Mouse (Mus musculus) small intestine, adult 2 months (tissue): ENCODE data around the gene Gm20390. TPM values are rescaled to one million over a fixed set of nuclear protein-coding genes. Genes with fewer than 3 reads are reported as not detected.
"Not testable (repeated sequence)": the region's sequence is repeated elsewhere in the genome, so short reads cannot be mapped to it uniquely, and the experiment has no call there.

Source experiments
- H3K27ac ChIP-seq: fragments of 200-500 bp; 2 replicates; pipeline ENCODE4 v1.5.1; 2012; ENCODE audit warnings: low read depth, low read length, control low read depth, inconsistent platforms; ENCODE audit not compliant: insufficient read depth
- H3K27me3 ChIP-seq: fragments of 200-500 bp; 2 replicates; pipeline ENCODE4 v1.6.1; 2012; ENCODE audit warnings: mild to moderate bottlenecking, moderate library complexity, low read length, inconsistent platforms; ENCODE audit not compliant: control insufficient read depth, insufficient read depth
- H3K36me3 ChIP-seq: fragments of 200-500 bp; 2 replicates; pipeline ENCODE4 v1.6.1; 2012; ENCODE audit warnings: mild to moderate bottlenecking, low read length, control low read depth, inconsistent platforms; ENCODE audit not compliant: control insufficient read depth, insufficient read depth
- H3K4me1 ChIP-seq: fragments of 200-500 bp; 2 replicates; pipeline ENCODE4 v1.6.1; 2012; ENCODE audit warnings: low read length, inconsistent platforms, mixed read lengths; ENCODE audit not compliant: control insufficient read depth, insufficient read depth, insufficient read length
- H3K4me3 ChIP-seq: fragments of 200-500 bp; 2 replicates; pipeline ENCODE4 v1.5.1; 2012; ENCODE audit warnings: low read depth, mild to moderate bottlenecking, control low read depth, inconsistent platforms, low read length, moderate library complexity
- CTCF ChIP-seq: fragments of 200-500 bp; IDR thresholded peaks from 2 replicates; pipeline ENCODE4 v1.5.1; 2012; ENCODE audit warnings: low read depth, mild to moderate bottlenecking, control low read depth, inconsistent platforms, low read length, moderate library complexity, mixed read lengths; ENCODE audit not compliant: insufficient replicate concordance, insufficient read length; ENCODE audit errors: extremely low read depth
- POLR2A ChIP-seq: fragments of 200-500 bp; IDR thresholded peaks from 2 replicates; pipeline ENCODE4 v1.6.1; 2012; ENCODE audit warnings: low read depth, mild to moderate bottlenecking, control low read depth, inconsistent platforms, low read length, moderate library complexity
- WGBS: fragments of 180-500 bp; shearing (Covaris S2); methylation state at CpG from one replicate; pipeline ENCODE4 v1.1.7; 2018; 5-methylcytosine and 5-hydroxymethylcytosine counted together
- polyA plus RNA-seq: library from polyadenylated mRNA; depleted of rRNA; stranded (reverse); fragments of >200 nt; gene quantifications from 2 replicates; pipeline ENCODE4 v1.2.3, GENCODE M21; 2012

The Gm20390 gene
- polyA plus RNA-seq, 1 experiment, result 8.5 TPM

- H3K36me3 ChIP-seq, result peaks cover 15% of the 10 kb centered on the region
Measured at GRCm38 (mm10) chr11:93954738-93955255, 13.3 kb downstream of the Gm20390 start.

DNA sequence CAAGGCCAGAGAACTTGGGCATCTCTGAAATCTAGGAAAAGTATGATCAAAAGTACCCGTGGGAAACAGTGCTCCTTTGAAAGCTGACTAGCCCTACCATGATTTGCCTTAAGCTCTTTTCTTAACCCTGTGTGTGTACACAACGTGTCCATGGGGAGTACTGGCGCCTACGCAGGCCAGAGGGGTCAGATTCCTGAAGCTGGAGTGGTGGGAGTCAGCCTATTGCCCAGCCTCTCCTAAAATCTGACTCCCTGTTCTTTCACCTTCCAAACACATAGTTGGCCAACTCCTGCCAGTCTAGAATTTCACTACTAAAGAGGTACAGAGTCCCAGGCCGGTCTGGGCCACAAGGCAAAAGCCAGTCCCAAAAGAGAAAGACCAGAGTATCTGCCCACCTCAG, 15.7 kb downstream of the Gm20390 start:
- 78% methylated on average over 5 of the region's 5 CpGs for WGBS
- Histone ChIP-seq H3K4me1 (peaks cover 9% of the 10 kb centered on the region), H3K27ac (no peak overlapping the region), H3K36me3 (peaks cover 16% of the 10 kb centered on the region), H3K27me3 (no peaks in the 10 kb centered on the region), H3K4me3 (no peak overlapping the region)
- no peak for TF ChIP-seq POLR2A
- TF ChIP-seq CTCF, result no peak

More at GRCm38 (mm10) chr11:93954738-93955255, 13.3 kb downstream of the Gm20390 start:
- peaks cover 9% of the 10 kb centered on the region for H3K4me1 ChIP-seq
- no peaks in the 10 kb centered on the region for H3K27me3 ChIP-seq
- H3K4me3 ChIP-seq, result peak overlapping the region; percentile 80
- TF ChIP-seq CTCF, result no peak
- TF ChIP-seq POLR2A, result no peak
- WGBS, result 17% methylated on average over 13 of the region's 13 CpGs
- peak overlapping the region; percentile 73 for H3K27ac ChIP-seq

DNA sequence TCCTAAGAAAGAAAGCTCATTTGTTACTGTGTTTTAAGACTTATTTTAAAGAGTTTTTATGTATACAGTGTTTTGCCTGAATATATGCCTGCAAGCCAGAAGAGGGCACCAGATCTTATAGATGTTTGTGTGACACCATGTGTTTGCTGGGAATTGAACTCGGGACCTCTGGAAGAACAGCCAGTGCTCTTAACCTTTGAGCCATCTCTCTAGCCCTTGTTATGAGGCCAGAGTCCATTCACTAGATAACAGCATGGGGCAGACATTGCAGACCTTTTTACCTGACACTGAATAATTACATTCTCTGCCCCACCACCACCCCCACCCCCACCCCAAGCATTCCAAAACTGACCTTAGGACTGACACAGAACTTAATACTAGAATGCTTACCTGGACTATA, 18.0 kb downstream of the Gm20390 start:
- H3K36me3 ChIP-seq, result peaks cover 20% of the 10 kb centered on the region
- 32% methylated on average over 1 of the region's 1 CpGs for WGBS
- TF ChIP-seq CTCF (no peak), POLR2A (no peak)
- no peaks in the 10 kb centered on the region for H3K27me3 ChIP-seq
- H3K4me3 ChIP-seq, result no peak overlapping the region
- peaks cover 2% of the 10 kb centered on the region for H3K4me1 ChIP-seq
- H3K27ac ChIP-seq, result no peak overlapping the region; the same call in 1 of the 2 replicates

DNA sequence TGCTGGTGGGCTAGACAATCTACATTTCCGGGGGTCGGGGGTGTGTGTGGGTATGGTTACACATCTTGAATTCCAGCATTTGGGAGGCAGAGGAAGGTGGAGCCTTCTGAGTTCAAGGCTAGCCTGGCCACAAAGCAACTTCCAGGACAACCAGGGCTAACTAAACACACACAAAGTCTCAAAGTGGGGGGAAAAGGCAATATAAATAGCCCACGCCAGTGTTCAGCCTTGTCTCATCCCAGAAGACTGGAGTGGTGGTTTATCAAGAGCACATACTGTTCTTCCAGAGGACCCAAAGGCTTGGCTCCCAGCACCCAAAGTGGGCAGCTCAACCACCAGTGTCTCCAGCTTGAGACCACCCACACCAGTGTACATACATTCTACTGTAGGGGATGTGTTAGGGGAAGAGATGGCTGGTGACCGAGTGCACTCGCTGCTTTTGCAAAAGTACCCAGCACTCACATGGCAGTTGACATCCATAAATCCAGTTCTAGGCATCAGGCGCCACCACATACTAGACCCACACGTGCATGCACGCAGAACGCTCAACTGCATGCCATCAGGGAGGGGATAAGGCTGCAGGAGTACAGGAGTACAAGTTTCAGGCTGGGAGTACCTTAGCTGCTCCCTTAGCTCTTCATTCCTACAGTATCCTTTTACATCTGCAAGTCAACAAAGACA, 19.1 kb downstream of the Gm20390 start:
- no peak overlapping the region for H3K27ac ChIP-seq
- no peaks in the 10 kb centered on the region; the same call in 1 of the 2 replicates for H3K4me1 ChIP-seq
- no peak overlapping the region for H3K4me3 ChIP-seq
- H3K27me3 ChIP-seq, result no peaks in the 10 kb centered on the region
- WGBS, result 86% methylated on average over 9 of the region's 9 CpGs
- peaks cover 20% of the 10 kb centered on the region for H3K36me3 ChIP-seq
- no peak for TF ChIP-seq CTCF
- TF ChIP-seq POLR2A, result no peak

DNA sequence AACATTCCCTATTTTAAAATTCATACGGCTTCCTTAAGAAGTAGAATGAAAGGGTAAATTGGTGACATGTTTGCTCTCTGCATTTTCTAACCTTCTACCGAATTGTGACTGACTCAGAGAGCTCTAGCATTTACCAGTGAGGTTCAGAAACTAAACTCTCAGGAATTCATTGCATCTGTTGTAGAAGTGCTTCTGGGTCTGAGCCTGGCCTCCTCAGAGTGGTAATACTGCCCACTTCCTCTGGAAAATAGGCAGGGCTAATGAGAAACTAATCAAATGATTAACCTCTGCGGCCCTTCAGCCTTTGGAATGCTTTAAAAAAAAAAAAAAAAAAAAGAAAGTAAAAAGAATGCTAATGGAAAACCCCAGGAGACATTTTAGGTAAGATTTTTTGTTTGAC, 23.1 kb downstream of the Gm20390 start:
- Histone ChIP-seq H3K27ac (no peak overlapping the region), H3K36me3 (peaks cover 8% of the 10 kb centered on the region), H3K27me3 (no peaks in the 10 kb centered on the region), H3K4me3 (no peak overlapping the region), H3K4me1 (no peaks in the 10 kb centered on the region; the same call in 1 of the 2 replicates)
- 81% methylated on average over 3 of the region's 3 CpGs for WGBS
- TF ChIP-seq POLR2A (no peak), CTCF (no peak)

DNA sequence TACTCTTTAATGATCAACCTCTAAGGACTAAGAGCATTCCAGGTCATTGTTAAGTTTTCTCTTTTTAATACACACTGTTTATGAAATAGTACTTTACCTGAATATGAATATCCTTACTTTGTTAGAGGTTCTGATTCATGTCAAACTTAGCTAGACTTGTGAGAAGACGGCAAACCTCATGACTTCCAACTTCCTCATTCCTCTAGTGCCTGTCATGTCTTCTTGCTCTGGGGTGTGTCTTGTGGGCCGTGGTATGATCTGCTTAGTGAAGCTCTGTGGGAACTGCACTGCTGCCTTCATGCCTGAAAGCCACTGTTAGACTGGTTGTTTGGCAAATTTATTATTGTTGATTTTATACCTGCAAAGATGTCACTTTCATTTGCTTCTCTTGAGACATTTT, 27.2 kb downstream of the Gm20390 start:
- H3K4me3 ChIP-seq, result no peak overlapping the region
- H3K27me3 ChIP-seq, result no peaks in the 10 kb centered on the region
- H3K36me3 ChIP-seq, result peaks cover 8% of the 10 kb centered on the region
- TF ChIP-seq POLR2A (no peak), CTCF (no peak)
- H3K27ac ChIP-seq, result no peak overlapping the region
- H3K4me1 ChIP-seq, result no peaks in the 10 kb centered on the region; the same call in 1 of the 2 replicates
- 18% methylated on average over 2 of the region's 2 CpGs for WGBS

DNA sequence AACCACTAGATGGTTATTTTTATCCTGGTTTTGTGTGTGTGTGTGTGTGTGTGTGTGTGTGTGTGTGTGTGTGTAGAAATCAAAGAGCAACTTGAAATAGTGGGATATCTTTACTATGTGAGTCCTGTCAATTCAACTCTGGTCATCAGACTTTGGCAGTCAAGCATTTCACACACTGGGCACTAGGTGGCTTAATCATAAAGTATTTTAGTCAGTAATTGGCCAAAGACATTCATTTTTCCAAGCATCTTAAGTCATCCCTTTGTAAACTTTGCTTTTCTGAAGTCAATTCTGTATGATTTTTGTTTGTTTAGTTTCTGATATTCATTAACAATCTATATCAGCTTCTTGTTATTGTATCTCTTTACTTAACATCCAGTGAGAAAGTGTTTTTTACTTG, 39.0 kb downstream of the Gm20390 start:
- no peak overlapping the region for H3K4me3 ChIP-seq
- H3K4me1 ChIP-seq, result no peaks in the 10 kb centered on the region
- H3K36me3 ChIP-seq, result peaks cover 44% of the 10 kb centered on the region
- no peak overlapping the region for H3K27ac ChIP-seq
- TF ChIP-seq POLR2A, result no peak
- TF ChIP-seq CTCF, result no peak
- no peaks in the 10 kb centered on the region for H3K27me3 ChIP-seq

DNA sequence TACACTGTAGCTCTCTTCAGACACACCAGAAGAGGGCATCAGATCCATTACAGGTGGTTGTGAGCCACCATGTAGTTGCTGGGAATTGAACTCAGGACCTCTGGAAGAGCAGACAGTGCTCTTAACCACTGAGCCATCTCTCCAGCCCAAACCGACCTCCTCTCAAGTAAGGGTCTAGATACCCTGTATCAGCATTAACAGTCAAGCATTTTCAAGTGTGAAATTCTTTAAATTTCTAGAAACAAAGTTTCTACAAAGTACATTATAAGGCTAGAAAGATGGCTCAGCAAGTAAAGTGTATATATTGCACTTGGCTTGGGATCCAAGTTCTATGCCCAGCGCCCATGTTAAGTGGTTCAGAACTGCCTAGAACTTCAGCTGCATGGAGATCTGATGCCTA, 53.1 kb downstream of the Gm20390 start:
- not testable (repeated sequence) for H3K4me1 ChIP-seq, H3K4me3 ChIP-seq, H3K27me3 ChIP-seq, H3K27ac ChIP-seq
- WGBS, result 96% methylated on average over 2 of the region's 2 CpGs
- H3K36me3 ChIP-seq, result peaks cover 39% of the 10 kb centered on the region
